9 mouse cellular contexts compared by ENCODE assay signal in genomic region chr13:36733566-36733965, GRCm38 (mm10). TPM values are rescaled to one million over a fixed set of nuclear protein-coding genes. Genes with fewer than 3 reads are reported as not detected.
A peak's percentile ranks its signal among the peaks of the same experiment; 100 is the strongest.
DNase-seq lines count a peak whose midpoint lies in the region; ATAC-seq and TF ChIP-seq lines count a peak whose summit lies in the region.
"Had no signal": no experiment of that assay in that cellular context is flagged by ENCODE, and none has a peak within 500 bp of the region (broad histone marks: within the 10 kb centered on the region; RNA-seq: fewer than 3 reads in every experiment).

No protein-coding gene starts in this region.

- H3K9ac ChIP-seq in lung, embryonic 14.5 days, result no peak overlapping the region
- H3K9ac ChIP-seq in hindbrain, embryonic 13.5 days, result peak overlapping the region; percentile 85
- H3K9ac ChIP-seq in neural tube, embryonic 12.5 days, result peak overlapping the region; percentile 66

- H3K27ac ChIP-seq in lung, embryonic 14.5 days (ENCODE audit: low read depth), result no peak overlapping the region
- H3K27ac ChIP-seq in embryonic facial prominence, embryonic 10.5 days (replicated peaks), result no peak overlapping the region
- H3K27ac ChIP-seq in hindbrain, embryonic 13.5 days, result peak overlapping the region; percentile 97
- peak overlapping the region; percentile 68 for H3K27ac ChIP-seq in neural tube, embryonic 12.5 days
- H3K27ac ChIP-seq: macrophage had no signal

- 2% methylated on average over 10 of the region's 10 CpGs for WGBS in lung, embryonic 14.5 days
- WGBS in embryonic facial prominence, embryonic 10.5 days, result 1% methylated on average over 10 of the region's 10 CpGs
- under 1% methylated on average over 10 of the region's 10 CpGs for WGBS in hindbrain, embryonic 13.5 days
- WGBS in neural tube, embryonic 12.5 days, result 1% methylated on average over 10 of the region's 10 CpGs

- no peak overlapping the region for H3K4me3 ChIP-seq in lung, embryonic 14.5 days (ENCODE audit: low read depth, low read length)
- H3K4me3 ChIP-seq in embryonic facial prominence, embryonic 10.5 days, result peak overlapping the region; percentile 62
- peak overlapping the region; percentile 52 for H3K4me3 ChIP-seq in hindbrain, embryonic 13.5 days
- peak overlapping the region; percentile 42 for H3K4me3 ChIP-seq in neural tube, embryonic 12.5 days

- no peak for ATAC-seq in lung, embryonic 14.5 days (ENCODE audit: insufficient read depth)
- no peak for ATAC-seq in hindbrain, embryonic 13.5 days (ENCODE audit: low FRiP score)
- no peak for ATAC-seq in neural tube, embryonic 12.5 days (ENCODE audit: low FRiP score, low read depth)

- no peak overlapping the region for H3K4me2 ChIP-seq in lung, embryonic 14.5 days
- H3K4me2 ChIP-seq in hindbrain, embryonic 13.5 days, result peak overlapping the region; percentile 67
- H3K4me2 ChIP-seq in neural tube, embryonic 12.5 days (replicated peaks), result 0 out of 2 replicates have a peak overlapping the region, but pooled peaks have one; percentile 65

- no peaks in the 10 kb centered on the region for H3K9me3 ChIP-seq in lung, embryonic 14.5 days (ENCODE audit: low read depth, low read length)
- no peaks in the 10 kb centered on the region for H3K9me3 ChIP-seq in embryonic facial prominence, embryonic 10.5 days
- H3K9me3 ChIP-seq in hindbrain, embryonic 13.5 days, result no peaks in the 10 kb centered on the region
- no peaks in the 10 kb centered on the region for H3K9me3 ChIP-seq in neural tube, embryonic 12.5 days

- no peaks in the 10 kb centered on the region for H3K36me3 ChIP-seq in lung, embryonic 14.5 days (ENCODE audit: insufficient read depth)
- no peaks in the 10 kb centered on the region for H3K36me3 ChIP-seq in embryonic facial prominence, embryonic 10.5 days (replicated peaks)
- H3K36me3 ChIP-seq in hindbrain, embryonic 13.5 days, result no peaks in the 10 kb centered on the region
- H3K36me3 ChIP-seq in neural tube, embryonic 12.5 days, result no peaks in the 10 kb centered on the region

- DNase-seq in lung, embryonic 14.5 days, result peak; percentile 34
- no peak for DNase-seq in lung, postnatal 14 days
- DNase-seq in embryonic facial prominence, embryonic 10.5 days (ENCODE audit: low spot score), result no peak
- no peak for DNase-seq in gastrocnemius, adult 18-20 months (ENCODE audit: low spot score)
- DNase-seq in urinary bladder, adult 2 months (ENCODE audit: low spot score), result no peak
- DNase-seq in urinary bladder, adult 18-20 months (ENCODE audit: low spot score in 2 of 2), result no peak

- 0 out of 2 replicates have a peak, but pooled peaks cover 3% of the 10 kb centered on the region for H3K4me1 ChIP-seq in lung, embryonic 14.5 days (ENCODE audit: insufficient read depth)
- peaks cover 43% of the 10 kb centered on the region for H3K4me1 ChIP-seq in embryonic facial prominence, embryonic 10.5 days
- H3K4me1 ChIP-seq in hindbrain, embryonic 13.5 days (replicated peaks), result peaks cover 32% of the 10 kb centered on the region
- H3K4me1 ChIP-seq in neural tube, embryonic 12.5 days, result peaks cover 20% of the 10 kb centered on the region; the same call in 1 of the 2 replicates

- TF ChIP-seq CTCF in lung, embryonic 14.5 days (IDR thresholded peaks at IDR 0.05; ENCODE audit: low read depth), result no peak

- peaks cover 82% of the 10 kb centered on the region for H3K27me3 ChIP-seq in lung, embryonic 14.5 days (ENCODE audit: insufficient read depth, low read length)
- peaks cover 91% of the 10 kb centered on the region for H3K27me3 ChIP-seq in embryonic facial prominence, embryonic 10.5 days (replicated peaks; ENCODE audit: low read depth, poor library complexity, severe bottlenecking)
- peaks cover 70% of the 10 kb centered on the region for H3K27me3 ChIP-seq in hindbrain, embryonic 13.5 days
- peaks cover 62% of the 10 kb centered on the region for H3K27me3 ChIP-seq in neural tube, embryonic 12.5 days (replicated peaks)

RNA-seq across cellular contexts. Expression of gene Nrn1, which starts 1.4 kb away (rescaled TPM):
- 0.12 and 0.42 TPM in 2 replicates for polyA plus RNA-seq in lung, embryonic 14.5 days (2014; fragmentation: Nextera tagmentation; extraction: Ambion mirVana)
- polyA plus RNA-seq in embryonic facial prominence, embryonic 10.5 days (2016; fragmentation: Nextera tagmentation; extraction: Ambion mirVana), result 2.9 and 3.4 TPM in 2 replicates
- 60.6 and 62.8 TPM in 2 replicates for polyA plus RNA-seq in hindbrain, embryonic 13.5 days (2015; fragmentation: Nextera tagmentation; extraction: Ambion mirVana)
- polyA plus RNA-seq in neural tube, embryonic 12.5 days (2016; fragmentation: Nextera tagmentation; extraction: Ambion mirVana), result 39.4 and 44.9 TPM in 2 replicates
- total RNA-seq in gastrocnemius, adult 18-20 months (2021), result 1 to 10 TPM in 1 of 2 experiments, under 1 TPM in 1; 0.55 to 1.1 TPM
- polyA plus RNA-seq in urinary bladder, adult 2 months (2012; rRNA removed), result 39.9 and 51.6 TPM in 2 replicates
- polyA plus RNA-seq: macrophage had no signal

Comparison
In these comparisons a context has a peak if more than half of its experiments do, and no peak if none do; other contexts are left out.
1. H3K27ac ChIP-seq: peak in hindbrain, embryonic 13.5 days (single experiment) and neural tube, embryonic 12.5 days (single experiment); none in lung, embryonic 14.5 days (single experiment) and embryonic facial prominence, embryonic 10.5 days (single experiment).